Mouse (Mus musculus) limb, embryonic 11.5 days (tissue): ENCODE results near the gene Ptprg. TPM values are rescaled to one million over a fixed set of nuclear protein-coding genes. Genes with fewer than 3 reads are reported as not detected.

ENCODE experiments used
- ATAC-seq: fragments of 200-750 bp; cut with Nextera tagmentation; 2 replicates; pipeline ENCODE4 v1.8.0; 2017; ENCODE audit warnings: low read depth; ENCODE audit not compliant: insufficient number of reproducible peaks, low FRiP score, low TSS enrichment
- DNase-seq: peaks from one replicate; pipeline ENCODE4 v3.0.0-alpha.2; 2015; ENCODE audit warnings: low spot score
- H3K27ac ChIP-seq: fragments of 300-500 bp; sonication (generic); replicated peaks from 2 replicates; pipeline ENCODE4 v1.5.1; 2014; ENCODE audit warnings: low read depth, mild to moderate bottlenecking, low read length
- H3K27me3 ChIP-seq: fragments of 300-500 bp; sonication (generic); 2 replicates; pipeline ENCODE4 v1.6.1; 2014; ENCODE audit warnings: mild to moderate bottlenecking, low read length, mixed read lengths; ENCODE audit not compliant: control insufficient read depth, insufficient read depth
- H3K36me3 ChIP-seq: fragments of 300-500 bp; sonication (generic); 2 replicates; pipeline ENCODE4 v1.6.1; 2014; ENCODE audit warnings: mild to moderate bottlenecking, low read length, moderate library complexity, mixed read lengths; ENCODE audit not compliant: control insufficient read depth, insufficient read depth
- H3K4me1 ChIP-seq: fragments of 300-500 bp; sonication (generic); 2 replicates; pipeline ENCODE4 v1.6.1; 2014; ENCODE audit warnings: low read length, mixed read lengths; ENCODE audit not compliant: control insufficient read depth, insufficient read depth
- H3K4me2 ChIP-seq: fragments of 300-500 bp; sonication (generic); 2 replicates; pipeline ENCODE4 v1.6.1; 2014; ENCODE audit warnings: low read depth, mild to moderate bottlenecking, moderate library complexity; ENCODE audit not compliant: severe bottlenecking
- H3K4me3 ChIP-seq: fragments of 300-500 bp; sonication (generic); 2 replicates; pipeline ENCODE4 v1.5.1; 2014; ENCODE audit warnings: low read depth, low read length
- H3K9ac ChIP-seq: fragments of 300-500 bp; sonication (generic); 2 replicates; pipeline ENCODE4 v1.6.1; 2014; ENCODE audit warnings: mild to moderate bottlenecking, low read length
- H3K9me3 ChIP-seq: fragments of 300-500 bp; sonication (generic); 2 replicates; pipeline ENCODE4 v1.6.1; 2016; ENCODE audit warnings: low read length; ENCODE audit not compliant: control insufficient read depth
- WGBS: fragments of 180-500 bp; shearing (Covaris S2); extraction: QIAGEN DNeasy Blood & Tissue Kit; methylation state at CpG from one replicate; pipeline ENCODE4 v1.1.7; 2014; 5-methylcytosine and 5-hydroxymethylcytosine counted together
- polyA plus RNA-seq: library from polyadenylated mRNA; unstranded; fragments of >200 nt; fragmentation: Nextera tagmentation; extraction: Ambion mirVana; gene quantifications from 2 replicates; pipeline ENCODE4 v1.2.1, GENCODE M21; 2014

Ptprg gene
- polyA plus RNA-seq, 1 experiment from 2014 or later, result 33.8 TPM

GRCm38 (mm10) chr14:11881082-11881481 lies 327.8 kb downstream of the Ptprg start:
- Histone ChIP-seq H3K9ac (no peak overlapping the region), H3K27me3 (no peaks in the 10 kb centered on the region), H3K4me2 (no peak overlapping the region), H3K27ac (no peak overlapping the region), H3K9me3 (no peaks in the 10 kb centered on the region), H3K4me1 (peaks cover 20% of the 10 kb centered on the region), H3K36me3 (no peaks in the 10 kb centered on the region), H3K4me3 (no peak overlapping the region)
- 79% methylated on average over 3 of the region's 3 CpGs for WGBS
- DNase-seq, result no peak
- no peak for ATAC-seq

- Histone ChIP-seq H3K4me3 (no peak overlapping the region), H3K9me3 (no peaks in the 10 kb centered on the region), H3K27ac (no peak overlapping the region; the same call in 1 of the 2 replicates), H3K4me1 (peaks cover 20% of the 10 kb centered on the region), H3K27me3 (no peaks in the 10 kb centered on the region), H3K36me3 (no peaks in the 10 kb centered on the region), H3K9ac (no peak overlapping the region), H3K4me2 (no peak overlapping the region)
- 27% methylated on average over 10 of the region's 10 CpGs for WGBS
- no peak for ATAC-seq
- no peak for DNase-seq
These were observed 330.0 kb downstream of the Ptprg start for GRCm38 (mm10) chr14:11883142-11883921.

- Histone ChIP-seq H3K36me3 (no peaks in the 10 kb centered on the region), H3K4me2 (no peak overlapping the region), H3K27me3 (no peaks in the 10 kb centered on the region), H3K9ac (no peak overlapping the region), H3K9me3 (no peaks in the 10 kb centered on the region), H3K27ac (no peak overlapping the region; the same call in 1 of the 2 replicates), H3K4me3 (no peak overlapping the region), H3K4me1 (peaks cover 20% of the 10 kb centered on the region)
- WGBS, result 45% methylated on average over 5 of the region's 5 CpGs
- ATAC-seq (no peak), DNase-seq (no peak)
These were observed 330.7 kb downstream of the Ptprg start for GRCm38 (mm10) chr14:11883995-11884394.

- Histone ChIP-seq H3K9me3 (no peaks in the 10 kb centered on the region), H3K27me3 (no peaks in the 10 kb centered on the region), H3K4me2 (no peak overlapping the region), H3K9ac (no peak overlapping the region), H3K27ac (no peak overlapping the region), H3K4me3 (no peak overlapping the region), H3K36me3 (no peaks in the 10 kb centered on the region), H3K4me1 (peaks cover 16% of the 10 kb centered on the region)
- ATAC-seq (no peak), DNase-seq (no peak)
- WGBS, result 40% methylated on average over 3 of the region's 3 CpGs
These were observed 333.1 kb downstream of the Ptprg start for GRCm38 (mm10) chr14:11886417-11886816.

- DNase-seq, result no peak
- WGBS, result 78% methylated on average over 3 of the region's 3 CpGs
These were observed 337.6 kb downstream of the Ptprg start for GRCm38 (mm10) chr14:11890890-11891289.

GRCm38 (mm10) chr14:11892621-11893020 lies 339.3 kb downstream of the Ptprg start:
- Histone ChIP-seq H3K36me3 (no peaks in the 10 kb centered on the region), H3K4me1 (peaks cover 9% of the 10 kb centered on the region), H3K27me3 (no peaks in the 10 kb centered on the region), H3K9me3 (no peaks in the 10 kb centered on the region), H3K4me2 (no peak overlapping the region), H3K27ac (no peak overlapping the region), H3K9ac (no peak overlapping the region), H3K4me3 (no peak overlapping the region)
- ATAC-seq (no peak), DNase-seq (no peak)
- whole genome bisulfite sequencing, result 52% methylated on average over 9 of the region's 9 CpGs

More at GRCm38 (mm10) chr14:11890890-11891289, 337.6 kb downstream of the Ptprg start:
- ATAC-seq, result no peak
- Histone ChIP-seq H3K36me3 (no peaks in the 10 kb centered on the region), H3K27ac (no peak overlapping the region), H3K4me1 (peaks cover 6% of the 10 kb centered on the region), H3K9ac (no peak overlapping the region), H3K4me3 (no peak overlapping the region), H3K27me3 (no peaks in the 10 kb centered on the region), H3K4me2 (no peak overlapping the region), H3K9me3 (no peaks in the 10 kb centered on the region)

GRCm38 (mm10) chr14:11895486-11895885 lies 342.2 kb downstream of the Ptprg start:
- DNase-seq (peak; percentile 45), ATAC-seq (no peak)
- Histone ChIP-seq H3K9me3 (no peaks in the 10 kb centered on the region), H3K9ac (no peak overlapping the region), H3K4me2 (peak overlapping the region; percentile 10; the same call in 1 of the 2 replicates), H3K4me1 (peaks cover 9% of the 10 kb centered on the region), H3K4me3 (no peak overlapping the region), H3K36me3 (no peaks in the 10 kb centered on the region), H3K27me3 (no peaks in the 10 kb centered on the region), H3K27ac (no peak overlapping the region)
- WGBS, result 21% methylated on average over 13 of the region's 13 CpGs

GRCm38 (mm10) chr14:11902794-11903193 lies 349.5 kb downstream of the Ptprg start:
- H3K4me3 ChIP-seq, result no peak overlapping the region
- H3K36me3 ChIP-seq, result no peaks in the 10 kb centered on the region
- H3K9me3 ChIP-seq, result no peaks in the 10 kb centered on the region
- H3K4me1 ChIP-seq, result no peaks in the 10 kb centered on the region
- no peak overlapping the region for H3K4me2 ChIP-seq
- no peaks in the 10 kb centered on the region for H3K27me3 ChIP-seq
- ATAC-seq, result no peak
- H3K9ac ChIP-seq, result no peak overlapping the region
- 77% methylated on average over 2 of the region's 2 CpGs for WGBS
- H3K27ac ChIP-seq, result no peak overlapping the region
- no peak for DNase-seq
